Mouse (Mus musculus) heart, postnatal 10 days (tissue): ENCODE results near the gene Serpinh1. TPM values are rescaled to one million over a fixed set of nuclear protein-coding genes. Genes with fewer than 3 reads are reported as not detected.

Experiments used
- DNase-seq, 2 experiments: peaks; one replicate each; pipeline ENCODE4 v3.0.0; 2021
- intact Hi-C: fragments of 180-260 bp; cut with DNase I; formaldehyde crosslinking; loops from one replicate; pipeline ENCODE4 v1.15.1; 2025
- total RNA-seq, 2 experiments: library from RNA; stranded (reverse); gene quantifications; 2 replicates each; pipeline ENCODE4 v1.2.3; 2021

The Serpinh1 gene
- total RNA-seq, 2 experiments from 2014 or later, result 442 to 536 TPM

DNA sequence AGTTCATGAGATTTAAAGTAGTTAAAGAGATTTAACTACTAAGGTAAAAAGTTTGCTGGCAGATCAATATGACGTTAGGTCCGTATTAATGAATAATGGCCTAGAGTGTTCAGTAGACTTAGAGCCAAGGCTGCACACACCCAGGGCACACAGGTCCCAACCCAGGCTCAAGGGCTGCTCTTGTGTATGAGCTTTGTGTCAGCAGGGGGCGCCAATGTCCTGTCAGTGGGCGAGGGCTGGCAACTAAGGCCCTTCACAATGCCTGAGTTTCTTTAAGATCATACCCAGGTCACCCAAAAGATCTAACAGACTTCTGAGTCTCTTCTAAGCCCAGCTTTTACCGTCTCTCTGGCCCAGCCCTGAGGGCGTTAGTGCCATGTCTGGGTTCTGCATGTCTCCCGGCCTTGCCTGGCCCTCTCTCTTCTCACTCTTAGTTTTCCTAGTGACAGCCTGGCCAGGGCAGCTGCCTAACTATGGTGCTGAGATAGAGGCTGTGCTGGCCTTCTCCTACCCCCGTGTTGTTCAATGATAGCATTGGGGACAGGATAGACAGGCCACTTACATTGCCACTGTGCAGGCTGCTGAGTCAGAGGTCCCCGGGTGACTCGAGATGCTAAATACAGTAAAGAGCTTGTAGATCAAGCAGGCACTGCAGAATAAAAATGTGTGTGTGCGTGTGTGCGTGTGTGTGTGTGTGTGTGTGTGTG is 20.1 kb downstream of the Serpinh1 start:
- intact Hi-C loops, result loop anchor here (1.0 to 2.0 kb wide), 2 partner anchors 32 to 118 kb away; no protein-coding TSS in a partner anchor
- peak; percentile 90 to 96 for DNase-seq

DNA sequence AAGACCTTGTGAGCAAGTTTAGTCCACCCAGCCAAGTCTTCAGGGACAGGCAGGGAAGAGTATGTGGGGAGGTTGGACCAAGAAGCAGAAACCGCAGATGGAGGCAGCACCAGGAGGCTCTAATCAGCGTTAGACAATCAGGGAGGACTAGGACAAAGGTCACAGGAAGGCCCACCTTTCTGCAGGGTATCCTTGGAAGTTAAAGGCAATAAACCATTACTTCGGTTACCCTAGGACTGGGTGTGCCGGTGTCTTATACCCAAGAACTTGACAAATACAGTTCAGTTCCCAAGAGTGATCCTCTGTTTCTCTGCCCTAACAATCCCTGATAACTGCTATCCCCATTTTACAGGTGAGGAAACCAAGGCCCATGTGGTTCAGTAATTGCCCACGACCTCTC is 23.0 kb downstream of the Serpinh1 start:
- DNase-seq, result no peak
- intact Hi-C loops, result no loop called here

- intact Hi-C loops, result no loop called here
- no peak for DNase-seq
These were observed 24.2 kb downstream of the Serpinh1 start for GRCm38 (mm10) chr7:99328847-99329246.

DNA sequence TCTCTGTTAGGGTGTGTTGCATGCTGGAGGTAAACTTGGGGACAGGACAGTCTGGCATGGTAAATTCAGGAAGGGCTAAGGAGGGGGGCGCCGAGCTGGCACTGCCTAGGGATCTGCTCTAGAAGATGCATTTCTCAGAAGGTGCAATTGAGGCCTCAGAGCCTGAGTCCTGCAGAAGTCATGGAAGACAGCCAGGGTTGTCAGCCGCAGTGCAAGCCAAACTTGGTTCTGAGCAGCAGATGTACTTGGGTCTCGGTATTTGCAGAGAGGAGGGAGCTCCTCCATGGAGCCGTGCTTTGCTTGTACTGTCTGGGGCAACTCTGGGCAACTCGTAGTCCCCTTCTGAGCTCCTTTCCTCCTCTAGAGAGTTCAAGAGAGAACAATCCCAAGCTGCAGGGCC is 26.9 kb downstream of the Serpinh1 start:
- peak in 1 of 2 experiments; percentile 41 for DNase-seq
- intact Hi-C loops, result no loop called here

DNA sequence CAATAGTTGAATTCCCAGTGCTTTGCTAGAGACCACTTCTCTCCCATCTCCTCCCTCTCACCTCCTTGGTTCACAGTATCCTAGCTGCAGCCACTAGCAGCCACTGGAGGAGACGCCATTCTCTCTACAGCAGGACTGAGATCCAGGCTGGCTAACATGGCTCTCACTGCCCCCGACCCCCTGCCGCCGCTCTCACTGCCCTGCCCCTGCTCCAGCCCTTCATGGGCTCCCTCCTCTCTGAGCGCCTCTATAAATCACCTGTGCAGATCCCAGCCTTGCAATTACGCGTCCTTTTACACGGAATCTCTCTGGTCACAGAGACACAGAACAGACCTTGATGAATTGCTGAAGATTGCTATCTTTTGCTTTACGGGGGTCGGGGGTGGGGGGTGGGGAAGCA is 28.2 kb downstream of the Serpinh1 start:
- no peak for DNase-seq
- intact Hi-C loops, result no loop called here

DNA sequence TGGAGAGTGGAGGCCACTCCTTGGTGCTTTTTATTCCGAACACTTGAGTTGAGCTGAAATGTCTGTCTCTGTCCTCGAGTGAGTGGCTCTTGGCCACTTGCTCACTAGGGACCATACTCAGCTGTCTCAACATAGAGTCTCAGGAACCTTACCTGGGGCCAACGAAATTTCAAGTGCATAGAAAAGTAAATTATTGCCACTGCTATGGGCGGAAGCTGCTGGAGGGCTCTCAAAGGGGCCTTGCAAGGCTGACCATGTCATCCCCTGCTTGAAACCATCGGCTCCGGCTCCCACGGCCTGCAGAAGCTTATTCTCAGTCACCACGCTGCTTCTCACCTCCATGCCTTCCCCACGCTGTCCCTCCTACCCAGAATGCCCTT is 29.7 kb downstream of the Serpinh1 start:
- intact Hi-C loops, result no loop called here
- DNase-seq, result no peak

GRCm38 (mm10) chr7:99322691-99323320 is 30.2 kb downstream of the Serpinh1 start:
- intact Hi-C loops, result no loop called here
- DNase-seq, result no peak

DNA sequence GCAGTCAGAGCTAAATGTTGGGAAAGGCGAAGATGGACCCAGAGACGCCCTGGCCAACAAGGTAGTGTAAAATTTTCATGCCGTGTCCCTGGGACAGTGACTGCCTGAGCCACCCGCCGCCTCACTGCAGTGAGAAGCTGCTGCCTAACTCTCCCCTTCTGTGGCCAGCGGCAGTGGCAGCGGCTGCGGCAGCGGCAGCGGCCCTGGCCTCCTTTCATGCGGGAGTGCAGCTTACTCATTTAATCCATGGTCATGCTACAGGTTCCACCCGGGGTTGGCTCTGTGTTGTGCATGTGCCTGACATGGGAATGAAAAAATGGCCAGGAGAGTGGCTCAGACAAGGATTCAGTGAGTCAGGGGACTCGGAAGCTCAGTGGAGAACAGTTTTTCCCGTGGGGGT is 32.5 kb downstream of the Serpinh1 start:
- intact Hi-C loops, result no loop called here
- no peak for DNase-seq

- DNase-seq, result no peak
- intact Hi-C loops, result no loop called here
These were observed 35.6 kb downstream of the Serpinh1 start for GRCm38 (mm10) chr7:99317475-99317874.

GRCm38 (mm10) chr7:99316207-99316606 is 36.8 kb downstream of the Serpinh1 start:
- no peak for DNase-seq
- intact Hi-C loops, result no loop called here

DNA sequence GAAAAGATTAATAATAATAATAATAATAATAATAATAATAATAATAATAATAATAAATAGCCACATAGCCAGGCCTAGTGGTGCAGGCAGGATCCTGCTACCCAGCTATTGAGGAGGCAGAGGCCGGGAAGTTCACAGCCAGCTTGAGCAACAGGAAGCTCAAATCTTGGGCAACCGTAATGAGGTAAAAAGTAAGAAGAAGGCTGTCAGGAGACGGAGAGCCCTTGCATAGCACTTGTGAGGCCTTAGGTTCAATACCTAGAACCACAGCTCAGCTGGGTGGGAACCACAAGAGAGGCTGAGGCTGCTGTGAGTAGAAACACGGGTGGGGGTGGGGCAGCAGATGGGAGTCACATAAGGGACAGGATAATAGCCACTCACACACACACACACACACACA is 38.5 kb downstream of the Serpinh1 start:
- no peak for DNase-seq
- intact Hi-C loops, result no loop called here

- intact Hi-C loops, result no loop called here
- DNase-seq, result no peak
These were observed 39.8 kb downstream of the Serpinh1 start for GRCm38 (mm10) chr7:99313253-99313652.

- DNase-seq, result no peak
- intact Hi-C loops, result no loop called here
These were observed 40.3 kb downstream of the Serpinh1 start for GRCm38 (mm10) chr7:99312671-99313143.

- DNase-seq, result no peak
- intact Hi-C loops, result no loop called here
These were observed 41.0 kb downstream of the Serpinh1 start for GRCm38 (mm10) chr7:99312058-99312457.

DNA sequence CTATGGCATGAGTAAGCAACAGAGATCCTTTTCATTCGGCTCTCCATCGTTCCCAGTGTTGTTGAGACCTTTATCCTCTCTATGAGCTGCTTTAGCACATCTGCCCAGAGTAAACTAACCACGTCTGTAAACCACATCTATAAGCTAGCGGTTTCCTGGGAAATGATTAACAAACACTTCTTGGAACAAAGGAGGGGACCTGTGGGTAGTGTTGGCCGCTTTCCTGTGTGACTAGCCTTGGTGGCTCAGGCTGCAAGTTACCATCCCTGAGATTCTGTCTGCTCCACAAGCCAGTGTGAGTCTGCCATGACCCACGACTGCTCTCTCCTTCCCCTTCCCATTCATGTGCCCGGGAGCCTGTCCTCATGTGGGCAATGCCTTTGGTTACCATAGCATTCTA is 41.6 kb downstream of the Serpinh1 start:
- no peak for DNase-seq
- intact Hi-C loops, result no loop called here

DNA sequence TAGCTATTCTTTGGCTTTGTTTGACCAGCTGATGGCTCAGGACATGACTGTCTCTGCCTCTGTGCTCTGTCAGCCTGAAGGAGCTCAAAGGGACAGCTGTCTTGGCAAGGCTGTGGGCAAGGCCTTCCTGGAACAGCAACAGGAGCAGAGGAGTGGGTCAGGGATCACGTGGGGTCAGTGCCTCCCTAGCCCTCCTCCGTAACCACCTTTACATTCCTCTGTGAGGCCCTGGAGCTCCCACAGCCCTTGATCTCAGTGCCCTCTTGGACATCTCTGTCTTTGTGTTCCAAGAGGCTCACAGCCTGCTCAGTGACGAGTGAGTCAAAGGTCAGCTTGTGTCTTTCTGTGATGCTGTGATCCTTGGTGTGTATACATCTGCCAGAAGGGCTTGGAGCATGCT is 46.4 kb downstream of the Serpinh1 start:
- no peak for DNase-seq
- intact Hi-C loops, result no loop called here

DNA sequence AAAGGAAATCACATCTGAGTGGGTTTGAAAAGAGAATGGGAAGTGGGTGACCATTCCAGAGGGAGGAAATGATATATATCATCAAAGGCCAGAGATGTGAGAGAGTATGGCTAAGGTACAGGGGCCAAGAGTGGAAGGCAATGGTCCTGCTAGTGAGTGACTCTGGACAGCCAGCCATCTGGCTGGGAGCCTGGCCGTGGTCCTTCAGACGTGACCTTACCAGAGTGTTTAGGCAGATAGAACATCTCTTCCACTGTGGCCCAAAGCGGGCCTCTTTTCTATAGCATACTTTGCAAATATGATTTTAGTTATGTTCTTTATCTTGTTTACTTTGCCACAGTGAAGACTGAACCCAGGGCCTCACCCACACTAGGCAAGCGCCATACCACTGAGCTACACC is 47.4 kb downstream of the Serpinh1 start:
- peak in 1 of 2 experiments; percentile 38 for DNase-seq
- intact Hi-C loops, result no loop called here

DNA sequence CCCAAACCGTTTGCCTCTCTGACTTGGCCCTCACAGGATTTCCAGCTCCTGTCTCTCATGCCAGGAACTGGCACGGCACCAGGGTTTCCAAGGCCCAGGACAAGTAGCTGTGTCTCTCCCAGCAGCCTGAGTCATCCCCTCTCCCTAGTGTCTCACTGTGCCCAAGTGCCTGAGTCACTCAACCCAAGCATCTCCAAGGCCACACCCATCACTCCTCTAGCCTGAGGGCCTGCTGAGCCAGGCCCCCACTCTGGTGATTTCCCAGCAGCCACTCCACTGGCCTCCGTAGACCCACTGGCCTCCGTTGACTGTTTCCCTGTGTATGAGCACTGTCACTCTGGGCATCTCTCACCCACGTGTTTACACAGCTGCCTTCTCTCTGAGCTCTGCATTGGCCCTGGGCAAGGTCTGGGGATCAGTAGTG is 48.1 kb downstream of the Serpinh1 start:
- peak; percentile 66 to 67 for DNase-seq
- intact Hi-C loops, result no loop called here

GRCm38 (mm10) chr7:99304029-99304428 is 49.0 kb downstream of the Serpinh1 start:
- intact Hi-C loops, result no loop called here
- DNase-seq, result peak in 1 of 2 experiments; percentile 35

DNA sequence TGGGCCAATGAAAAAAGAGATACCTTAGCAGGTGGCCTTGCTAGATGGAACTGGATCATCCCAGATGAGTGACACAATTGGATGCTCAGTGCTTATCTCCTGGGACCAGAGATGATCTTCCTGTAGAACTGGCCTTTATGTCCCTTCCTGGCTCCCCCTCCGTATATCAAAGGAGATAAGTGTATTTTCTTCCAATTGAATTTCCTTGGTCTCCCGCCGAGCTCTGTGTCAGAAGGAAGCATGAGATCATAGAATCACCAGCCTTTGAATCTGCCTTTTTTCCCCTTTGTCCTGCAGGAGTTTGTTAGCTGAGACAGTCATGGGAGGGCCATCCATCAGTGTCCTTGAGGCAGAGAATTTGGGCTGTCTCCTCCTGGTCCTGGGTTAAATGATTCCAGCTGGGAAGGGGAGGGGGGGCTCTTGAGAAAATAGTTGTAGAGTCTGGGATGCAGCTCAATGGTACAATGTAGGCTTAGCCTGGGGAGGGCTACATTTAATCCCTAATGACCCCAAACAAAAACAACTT is 52.3 kb downstream of the Serpinh1 start:
- no peak for DNase-seq
- intact Hi-C loops, result no loop called here
